In genomic region chr16:78830957-78831356, GRCm38 (mm10) we compare ENCODE assay signal across 28 mouse cellular contexts.
DNase-seq lines count a peak whose midpoint lies in the region; ATAC-seq lines count a peak whose summit lies in the region.
"Had no signal": no experiment of that assay in that cellular context is flagged by ENCODE, and none has a peak within 500 bp of the region (broad histone marks: within the 10 kb centered on the region; RNA-seq: fewer than 3 reads in every experiment).

No protein-coding gene starts in this region.

- WGBS in forebrain, embryonic 16.5 days: 64% methylated on average over 7 of the region's 7 CpGs
- WGBS in forebrain, embryonic 13.5 days: 82% methylated on average over 7 of the region's 7 CpGs
- WGBS in intestine, embryonic 16.5 days: 71% methylated on average over 7 of the region's 7 CpGs
- 72% methylated on average over 7 of the region's 7 CpGs for WGBS in intestine, embryonic 15.5 days

- no peak overlapping the region for H3K4me2 ChIP-seq in forebrain, embryonic 16.5 days (ENCODE audit: low read length)
- H3K4me2 ChIP-seq in forebrain, embryonic 13.5 days: no peak overlapping the region
- no peak overlapping the region for H3K4me2 ChIP-seq in intestine, embryonic 16.5 days (ENCODE audit: low read depth, low read length)
- H3K4me2 ChIP-seq in intestine, embryonic 15.5 days (replicated peaks): no peak overlapping the region
- H3K4me2 ChIP-seq: hindbrain, embryonic 15.5 days; limb, embryonic 13.5 days; liver, embryonic 13.5 days; midbrain, embryonic 15.5 days; neural tube, embryonic 15.5 days had no signal

- no peaks in the 10 kb centered on the region for H3K9me3 ChIP-seq in forebrain, embryonic 16.5 days (ENCODE audit: control insufficient read depth, low read length)
- H3K9me3 ChIP-seq in forebrain, embryonic 13.5 days (replicated peaks): no peaks in the 10 kb centered on the region
- H3K9me3 ChIP-seq in intestine, embryonic 16.5 days (ENCODE audit: control insufficient read depth, low read length): no peaks in the 10 kb centered on the region
- no peaks in the 10 kb centered on the region for H3K9me3 ChIP-seq in intestine, embryonic 15.5 days
- H3K9me3 ChIP-seq: hindbrain, embryonic 10.5 days; hindbrain, embryonic 15.5 days; limb, embryonic 13.5 days; liver, embryonic 13.5 days; midbrain, embryonic 15.5 days; neural tube, embryonic 15.5 days had no signal

- no peak overlapping the region for H3K27ac ChIP-seq in forebrain, embryonic 16.5 days (ENCODE audit: low read length)
- H3K27ac ChIP-seq in forebrain, embryonic 13.5 days: no peak overlapping the region
- H3K27ac ChIP-seq in intestine, embryonic 16.5 days (ENCODE audit: low read length): no peak overlapping the region
- H3K27ac ChIP-seq in intestine, embryonic 15.5 days: no peak overlapping the region
- H3K27ac ChIP-seq: hindbrain, embryonic 10.5 days; hindbrain, embryonic 15.5 days; layer of hippocampus, adult 2 months; left cerebral cortex, adult 2 months; limb, embryonic 13.5 days; liver, embryonic 13.5 days; midbrain, embryonic 15.5 days; neural tube, embryonic 15.5 days had no signal

- H3K9ac ChIP-seq in forebrain, embryonic 16.5 days (replicated peaks; ENCODE audit: low read depth, low read length): no peak overlapping the region
- H3K9ac ChIP-seq in forebrain, embryonic 13.5 days: no peak overlapping the region
- no peak overlapping the region for H3K9ac ChIP-seq in intestine, embryonic 16.5 days (ENCODE audit: low read depth, low read length)
- no peak overlapping the region for H3K9ac ChIP-seq in intestine, embryonic 15.5 days
- H3K9ac ChIP-seq: hindbrain, embryonic 15.5 days; limb, embryonic 13.5 days; liver, embryonic 13.5 days; midbrain, embryonic 15.5 days; neural tube, embryonic 15.5 days had no signal

- ATAC-seq in forebrain, embryonic 16.5 days: peak; percentile 54
- no peak for ATAC-seq in forebrain, embryonic 13.5 days
- peak; percentile 26; the same call in 1 of the 2 replicates for ATAC-seq in intestine, embryonic 16.5 days
- ATAC-seq in intestine, embryonic 15.5 days: no peak
- ATAC-seq: inflammation-experienced regulatory T-cells, adult 6 months; midbrain, embryonic 15.5 days had no signal

- DNase-seq in brain, embryonic 18.5 days (ENCODE audit: low read depth, low spot score): peak; percentile 24
- peak; percentile 13 for DNase-seq in gastrocnemius, postnatal 25 days
- DNase-seq in right cerebral cortex, postnatal 4 days: no peak
- DNase-seq in adrenal gland, adult 2 months: no peak
- DNase-seq: adrenal gland, postnatal 36 days; B cell, adult 2 months; cerebellum, adult 9-10 months; embryo, embryonic 11 days; heart, postnatal 14 days; kidney, adult 2 months; kidney, postnatal 36 days; liver, embryonic 13.5 days; lung, adult 18-20 months; lung, postnatal 14 days; right cerebral cortex, adult 18-20 months; thymus, postnatal 14 days had no signal

- H3K4me1 ChIP-seq in forebrain, embryonic 16.5 days (replicated peaks; ENCODE audit: control insufficient read depth, insufficient read depth, low read length): peaks cover 7% of the 10 kb centered on the region
- peaks cover 14% of the 10 kb centered on the region for H3K4me1 ChIP-seq in forebrain, embryonic 13.5 days
- H3K4me1 ChIP-seq in intestine, embryonic 16.5 days (ENCODE audit: control insufficient read depth, insufficient read depth, low read length): no peaks in the 10 kb centered on the region
- no peaks in the 10 kb centered on the region for H3K4me1 ChIP-seq in intestine, embryonic 15.5 days (replicated peaks)
- H3K4me1 ChIP-seq: hindbrain, embryonic 15.5 days; liver, embryonic 13.5 days; neural tube, embryonic 15.5 days had no signal

- H3K4me3 ChIP-seq in forebrain, embryonic 16.5 days (replicated peaks; ENCODE audit: low read length): no peak overlapping the region
- H3K4me3 ChIP-seq in forebrain, embryonic 13.5 days: no peak overlapping the region
- H3K4me3 ChIP-seq in intestine, embryonic 16.5 days (ENCODE audit: low read length): no peak overlapping the region
- H3K4me3 ChIP-seq in intestine, embryonic 15.5 days (replicated peaks): no peak overlapping the region
- H3K4me3 ChIP-seq: hindbrain, embryonic 10.5 days; hindbrain, embryonic 15.5 days; layer of hippocampus, adult 2 months; left cerebral cortex, adult 2 months; limb, embryonic 13.5 days; liver, embryonic 13.5 days; midbrain, embryonic 15.5 days; neural tube, embryonic 15.5 days had no signal

- H3K36me3 ChIP-seq in forebrain, embryonic 16.5 days (ENCODE audit: control insufficient read depth, insufficient read depth): no peaks in the 10 kb centered on the region
- no peaks in the 10 kb centered on the region for H3K36me3 ChIP-seq in forebrain, embryonic 13.5 days (ENCODE audit: poor library complexity, severe bottlenecking)
- H3K36me3 ChIP-seq in intestine, embryonic 16.5 days (ENCODE audit: control insufficient read depth, insufficient read depth, low read length): no peaks in the 10 kb centered on the region
- no peaks in the 10 kb centered on the region for H3K36me3 ChIP-seq in intestine, embryonic 15.5 days
- H3K36me3 ChIP-seq: hindbrain, embryonic 10.5 days; hindbrain, embryonic 15.5 days; limb, embryonic 13.5 days; liver, embryonic 13.5 days; midbrain, embryonic 15.5 days; neural tube, embryonic 15.5 days had no signal

- H3K27me3 ChIP-seq in forebrain, embryonic 16.5 days (replicated peaks; ENCODE audit: control insufficient read depth, insufficient read depth, low read length): no peaks in the 10 kb centered on the region; the same call in 1 of the 2 replicates
- H3K27me3 ChIP-seq in forebrain, embryonic 13.5 days: peaks cover 17% of the 10 kb centered on the region
- no peaks in the 10 kb centered on the region for H3K27me3 ChIP-seq in intestine, embryonic 16.5 days (replicated peaks; ENCODE audit: control insufficient read depth, insufficient read depth, low read length)
- H3K27me3 ChIP-seq in intestine, embryonic 15.5 days (replicated peaks): no peaks in the 10 kb centered on the region
- H3K27me3 ChIP-seq: hindbrain, embryonic 15.5 days; limb, embryonic 13.5 days; liver, embryonic 13.5 days; midbrain, embryonic 15.5 days; neural tube, embryonic 15.5 days had no signal

Comparison
In these comparisons a context has a peak if more than half of its experiments do, and no peak if none do; other contexts are left out.
1. ATAC-seq: peak in forebrain, embryonic 16.5 days (single experiment) and intestine, embryonic 16.5 days (single experiment); none in forebrain, embryonic 13.5 days (single experiment) and intestine, embryonic 15.5 days (single experiment).
2. DNase-seq: peak in brain, embryonic 18.5 days (single experiment) and gastrocnemius, postnatal 25 days (single experiment); none in right cerebral cortex, postnatal 4 days (single experiment) and adrenal gland, adult 2 months (single experiment).